Mouse (Mus musculus) bone marrow, adult 2 months (tissue): ENCODE data around the gene Gak.

Experiments
- CTCF ChIP-seq: fragments of 200-500 bp; IDR thresholded peaks from 2 replicates; pipeline ENCODE4 v1.5.1; 2011; ENCODE audit warnings: low read length, control low read depth; ENCODE audit not compliant: control insufficient read depth, insufficient read depth
- POLR2A ChIP-seq: fragments of 200-500 bp; IDR thresholded peaks from 2 replicates; pipeline ENCODE4 v1.6.1; 2011; ENCODE audit warnings: low read depth, mild to moderate bottlenecking, control low read depth, low read length, borderline replicate concordance; ENCODE audit not compliant: control insufficient read depth

- TF ChIP-seq POLR2A (no peak), CTCF (no peak)
These were observed 45.1 kb upstream of the Gak start for GRCm38 (mm10) chr5:108674624-108675023.
